Mouse (Mus musculus) embryonic facial prominence, embryonic 13.5 days (tissue): ENCODE measurements at regions not wholly inside any gene's neighbourhood (a gene's known extent, or its start where the extent isn't known, plus 50 kb on each side); places are given as distances from the start of the nearest gene placed in this dataset.

Source experiments
- ATAC-seq: fragments of 200-750 bp; cut with Nextera tagmentation; 2 replicates; pipeline ENCODE4 v1.8.0; 2017; ENCODE audit warnings: low read depth; ENCODE audit not compliant: insufficient number of reproducible peaks, insufficient read depth, low FRiP score, low TSS enrichment
- H3K27ac ChIP-seq: fragments of 300-500 bp; sonication (generic); 2 replicates; pipeline ENCODE4 v1.5.1; 2015; ENCODE audit warnings: moderate library complexity, mild to moderate bottlenecking, inconsistent platforms
- H3K27me3 ChIP-seq: fragments of 300-500 bp; sonication (generic); 2 replicates; pipeline ENCODE4 v1.6.1; 2015; ENCODE audit warnings: mild to moderate bottlenecking, inconsistent platforms
- H3K36me3 ChIP-seq: fragments of 300-500 bp; sonication (generic); 2 replicates; pipeline ENCODE4 v1.6.1; 2015; ENCODE audit warnings: mild to moderate bottlenecking, inconsistent platforms
- H3K4me1 ChIP-seq: fragments of 300-500 bp; sonication (generic); 2 replicates; pipeline ENCODE4 v1.6.1; 2015; ENCODE audit warnings: inconsistent platforms
- H3K4me2 ChIP-seq: fragments of 300-500 bp; sonication (generic); 2 replicates; pipeline ENCODE4 v1.6.1; 2015; ENCODE audit warnings: moderate library complexity, mild to moderate bottlenecking, inconsistent platforms
- H3K4me3 ChIP-seq: fragments of 300-500 bp; sonication (generic); 2 replicates; pipeline ENCODE4 v1.5.1; 2015; ENCODE audit warnings: mild to moderate bottlenecking, inconsistent platforms
- H3K9ac ChIP-seq: fragments of 300-500 bp; sonication (generic); 2 replicates; pipeline ENCODE4 v1.6.1; 2015; ENCODE audit warnings: mild to moderate bottlenecking, inconsistent platforms
- H3K9me3 ChIP-seq: fragments of 300-500 bp; sonication (generic); 2 replicates; pipeline ENCODE4 v1.6.1; 2016; ENCODE audit warnings: inconsistent platforms
- WGBS: fragments of 180-500 bp; shearing (Covaris S2); methylation state at CpG from one replicate; pipeline ENCODE4 v1.1.7; 2015; ENCODE audit warnings: mixed read lengths; 5-methylcytosine and 5-hydroxymethylcytosine counted together

DNA sequence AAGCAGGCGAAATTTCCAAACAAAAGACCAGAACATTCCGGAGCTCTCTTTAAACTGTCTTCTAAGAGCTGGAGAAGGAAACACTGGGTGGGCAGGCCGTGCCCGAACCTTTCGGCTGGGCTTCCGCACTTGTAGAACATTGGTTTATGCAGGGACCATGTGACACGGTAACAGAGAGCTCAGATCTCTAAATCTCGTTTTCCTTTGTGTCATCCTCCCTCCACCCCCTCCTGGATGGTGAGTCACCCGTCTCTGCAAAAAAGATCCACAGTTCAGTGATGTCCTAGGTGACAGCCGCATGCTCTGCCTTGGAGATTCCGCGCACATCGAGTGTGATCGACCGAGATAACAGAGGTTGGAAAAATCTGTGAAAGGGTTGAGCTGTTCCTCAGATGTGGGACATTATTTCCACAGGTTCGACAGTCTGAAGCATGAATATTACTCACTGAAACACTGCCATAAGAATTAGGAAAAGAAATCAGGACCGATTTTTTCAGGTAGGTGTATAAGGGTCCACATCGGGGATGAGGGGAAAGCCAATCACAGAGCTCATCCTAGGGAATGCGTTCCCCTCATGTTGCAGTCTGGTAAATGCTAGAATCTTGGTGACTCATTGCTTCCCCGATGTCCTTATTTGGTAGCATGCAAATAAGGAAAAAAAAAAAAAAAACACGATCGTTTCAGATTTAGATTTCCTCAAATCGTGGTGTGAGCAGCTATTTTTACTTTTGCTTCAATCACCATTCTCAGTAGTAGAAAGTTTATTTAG, 70.0 kb upstream of the Foxo1 start:
- H3K36me3 ChIP-seq = no peaks in the 10 kb centered on the region
- H3K4me2 ChIP-seq = no peak overlapping the region
- no peak overlapping the region for H3K9ac ChIP-seq
- no peak overlapping the region for H3K27ac ChIP-seq
- no peaks in the 10 kb centered on the region for H3K27me3 ChIP-seq
- H3K9me3 ChIP-seq = no peaks in the 10 kb centered on the region
- 71% methylated on average over 23 of the region's 23 CpGs for WGBS
- peaks cover 29% of the 10 kb centered on the region for H3K4me1 ChIP-seq
- no peak overlapping the region for H3K4me3 ChIP-seq
- no peak for ATAC-seq

- peak overlapping the region; percentile 16; the same call in 1 of the 2 replicates for H3K4me2 ChIP-seq
- H3K27me3 ChIP-seq = no peaks in the 10 kb centered on the region
- H3K4me3 ChIP-seq = no peak overlapping the region
- 0 out of 2 replicates have a peak, but pooled peaks have one; percentile 29 for ATAC-seq
- H3K9ac ChIP-seq = no peak overlapping the region
- no peaks in the 10 kb centered on the region for H3K9me3 ChIP-seq
- no peak overlapping the region for H3K27ac ChIP-seq
- H3K4me1 ChIP-seq = peaks cover 22% of the 10 kb centered on the region
- H3K36me3 ChIP-seq = no peaks in the 10 kb centered on the region
- WGBS = 48% methylated on average over 17 of the region's 17 CpGs
These were observed 69.1 kb upstream of the Foxo1 start for GRCm38 (mm10) chr3:52198751-52199738.

- WGBS = 63% methylated on average over 4 of the region's 4 CpGs
- Histone ChIP-seq H3K9me3 (no peaks in the 10 kb centered on the region), H3K27me3 (no peaks in the 10 kb centered on the region), H3K4me1 (peaks cover 22% of the 10 kb centered on the region), H3K36me3 (no peaks in the 10 kb centered on the region), H3K9ac (no peak overlapping the region), H3K27ac (no peak overlapping the region), H3K4me2 (no peak overlapping the region), H3K4me3 (no peak overlapping the region)
- no peak for ATAC-seq
These were observed 68.0 kb upstream of the Foxo1 start for GRCm38 (mm10) chr3:52200106-52200505.

- 18% methylated on average over 24 of the region's 24 CpGs for WGBS
- Histone ChIP-seq H3K36me3 (no peaks in the 10 kb centered on the region), H3K4me1 (peaks cover 6% of the 10 kb centered on the region; the same call in 1 of the 2 replicates), H3K9ac (no peak overlapping the region; the same call in 1 of the 2 replicates), H3K4me2 (peak overlapping the region; percentile 58), H3K4me3 (peak overlapping the region; percentile 21), H3K27me3 (no peaks in the 10 kb centered on the region), H3K9me3 (no peaks in the 10 kb centered on the region), H3K27ac (no peak overlapping the region)
- no peak for ATAC-seq
These were observed 57.4 kb upstream of the Foxo1 start for GRCm38 (mm10) chr3:52210556-52211302.

DNA sequence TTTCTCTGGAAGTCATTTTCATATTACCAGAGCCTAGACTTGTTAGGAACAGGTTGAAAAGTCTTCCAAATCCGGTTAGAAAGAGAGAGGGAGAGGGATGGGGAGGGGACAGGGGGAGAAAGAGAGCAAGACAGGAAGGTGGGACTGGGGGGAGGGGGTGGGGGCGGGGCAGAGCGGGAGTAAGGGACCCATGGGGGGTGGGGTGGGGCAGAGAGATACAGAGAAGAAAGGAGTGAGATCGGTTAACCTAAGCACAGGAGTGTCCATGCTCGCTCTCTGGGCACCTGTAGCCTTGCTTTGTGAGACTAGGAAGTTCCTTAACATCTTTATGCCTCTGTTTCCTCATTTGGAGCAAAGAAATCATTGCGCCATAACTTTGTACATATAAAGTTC, 56.8 kb upstream of the Foxo1 start:
- WGBS = 25% methylated on average over 5 of the region's 6 CpGs
- Histone ChIP-seq H3K4me2 (peak overlapping the region; percentile 58), H3K36me3 (no peaks in the 10 kb centered on the region), H3K4me1 (peaks cover 6% of the 10 kb centered on the region; the same call in 1 of the 2 replicates), H3K27ac (no peak overlapping the region), H3K9me3 (no peaks in the 10 kb centered on the region), H3K4me3 (peak overlapping the region; percentile 21; the same call in 1 of the 2 replicates), H3K27me3 (no peaks in the 10 kb centered on the region), H3K9ac (no peak overlapping the region; the same call in 1 of the 2 replicates)
- no peak for ATAC-seq

DNA sequence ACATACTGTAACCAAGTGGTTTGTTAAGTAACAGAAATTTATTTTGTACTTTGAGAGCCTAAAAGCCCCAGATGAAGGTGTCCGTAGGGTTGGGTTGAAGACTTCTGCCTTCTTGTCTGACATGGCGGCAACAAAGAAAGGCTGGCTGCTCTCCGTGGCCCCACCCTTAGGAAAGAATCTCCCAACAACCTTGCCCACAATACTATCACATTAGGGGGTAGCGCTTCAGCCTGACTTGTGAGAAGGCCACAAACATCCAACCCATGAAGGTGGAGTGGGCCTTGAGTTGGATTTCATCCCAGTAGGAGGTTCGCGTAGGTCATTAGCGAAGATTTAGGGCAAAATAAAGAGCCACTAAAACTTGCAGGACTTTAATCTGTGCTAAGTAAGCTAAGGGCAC, 54.0 kb upstream of the Foxo1 start:
- H3K36me3 ChIP-seq = no peaks in the 10 kb centered on the region
- peaks cover 6% of the 10 kb centered on the region; the same call in 1 of the 2 replicates for H3K4me1 ChIP-seq
- H3K27ac ChIP-seq = no peak overlapping the region
- ATAC-seq = no peak
- no peaks in the 10 kb centered on the region for H3K9me3 ChIP-seq
- H3K9ac ChIP-seq = no peak overlapping the region
- H3K4me3 ChIP-seq = no peak overlapping the region
- 91% methylated on average over 7 of the region's 7 CpGs for WGBS
- no peak overlapping the region for H3K4me2 ChIP-seq
- no peaks in the 10 kb centered on the region for H3K27me3 ChIP-seq

- Histone ChIP-seq H3K27me3 (no peaks in the 10 kb centered on the region), H3K4me2 (no peak overlapping the region), H3K4me1 (peaks cover 6% of the 10 kb centered on the region; the same call in 1 of the 2 replicates), H3K9me3 (no peaks in the 10 kb centered on the region), H3K36me3 (no peaks in the 10 kb centered on the region), H3K9ac (no peak overlapping the region), H3K27ac (no peak overlapping the region), H3K4me3 (no peak overlapping the region)
- ATAC-seq = no peak
- WGBS = 92% methylated on average over 9 of the region's 9 CpGs
These were observed 53.1 kb upstream of the Foxo1 start for GRCm38 (mm10) chr3:52215083-52215482.
